Mouse (Mus musculus): Measurements from ENCODE around the gene Nipsnap1.

The Nipsnap1 gene

GRCm38 (mm10) chr11:4873755-4874475 is at the start of gene Nipsnap1:
Gene Nipsnap1, plus strand, starts transcription at chr11:4873951.
- DNase-seq, result peak; percentile 77 to 78

GRCm38 (mm10) chr11:4826152-4826778 is 47.5 kb upstream of the Nipsnap1 start:
- DNase-seq, result no peak

GRCm38 (mm10) chr11:4827340-4827739 is 46.4 kb upstream of the Nipsnap1 start:
- DNase-seq, result no peak

GRCm38 (mm10) chr11:4827916-4828315 is 45.8 kb upstream of the Nipsnap1 start:
- no peak for DNase-seq

GRCm38 (mm10) chr11:4831066-4831465 is 42.7 kb upstream of the Nipsnap1 start:
- DNase-seq, result no peak

- DNase-seq, result no peak
Observed at GRCm38 (mm10) chr11:4833295-4833939, 40.3 kb upstream of the Nipsnap1 start.

GRCm38 (mm10) chr11:4835436-4835835 is 38.3 kb upstream of the Nipsnap1 start:
- DNase-seq, result no peak

- peak; percentile 23 to 39 for DNase-seq
Observed at GRCm38 (mm10) chr11:4836755-4837154, 37.0 kb upstream of the Nipsnap1 start.

GRCm38 (mm10) chr11:4837342-4837741 is 36.4 kb upstream of the Nipsnap1 start:
- DNase-seq, result no peak

GRCm38 (mm10) chr11:4838235-4838634 is 35.5 kb upstream of the Nipsnap1 start:
- DNase-seq, result no peak

GRCm38 (mm10) chr11:4840942-4841526 is 32.7 kb upstream of the Nipsnap1 start:
- no peak for DNase-seq

- DNase-seq, result peak in 1 of 2 experiments; percentile 42
Observed at GRCm38 (mm10) chr11:4848483-4849248, 25.1 kb upstream of the Nipsnap1 start.

- DNase-seq, result peak; percentile 96 to 98
Observed at GRCm38 (mm10) chr11:4849258-4849943, 24.4 kb upstream of the Nipsnap1 start, which contains the start of gene Nf2. Gene Nf2, minus strand, starts transcription at chr11:4849536.

- no peak for DNase-seq
Observed at GRCm38 (mm10) chr11:4850404-4850803, 23.3 kb upstream of the Nipsnap1 start.

- no peak for DNase-seq
Observed at GRCm38 (mm10) chr11:4853021-4853420, 20.7 kb upstream of the Nipsnap1 start.

GRCm38 (mm10) chr11:4854181-4854580 is 19.6 kb upstream of the Nipsnap1 start:
- no peak for DNase-seq

GRCm38 (mm10) chr11:4858416-4858815 is 15.3 kb upstream of the Nipsnap1 start:
- no peak for DNase-seq

GRCm38 (mm10) chr11:4860986-4861385 is 12.8 kb upstream of the Nipsnap1 start:
- DNase-seq, result no peak

- no peak for DNase-seq
Observed at GRCm38 (mm10) chr11:4861816-4862604, 11.7 kb upstream of the Nipsnap1 start.

GRCm38 (mm10) chr11:4862730-4863129 is 11.0 kb upstream of the Nipsnap1 start:
- no peak for DNase-seq

GRCm38 (mm10) chr11:4865645-4866251 is 8.0 kb upstream of the Nipsnap1 start:
- peak; percentile 59 to 68 for DNase-seq
